Mouse (Mus musculus) layer of hippocampus, postnatal 10 days (tissue): ENCODE data around the gene Ccdc141. TPM values are rescaled to one million over a fixed set of nuclear protein-coding genes. Genes with fewer than 3 reads are reported as not detected.

Source experiments
- DNase-seq, 2 experiments: peaks; one replicate each; pipeline ENCODE4 v3.0.0; 2021; ENCODE audit warnings: low spot score in 2 of 2
- total RNA-seq, 2 experiments: library from RNA; stranded (reverse); gene quantifications; 2 replicates each; pipeline ENCODE4 v1.2.3; 2021

Ccdc141 gene
- total RNA-seq, 2 experiments from 2014 or later, result 29.8 to 30.3 TPM

GRCm38 (mm10) chr2:77175411-77175810 lies 5.0 kb upstream of the Ccdc141 start:
- DNase-seq, result no peak

DNA sequence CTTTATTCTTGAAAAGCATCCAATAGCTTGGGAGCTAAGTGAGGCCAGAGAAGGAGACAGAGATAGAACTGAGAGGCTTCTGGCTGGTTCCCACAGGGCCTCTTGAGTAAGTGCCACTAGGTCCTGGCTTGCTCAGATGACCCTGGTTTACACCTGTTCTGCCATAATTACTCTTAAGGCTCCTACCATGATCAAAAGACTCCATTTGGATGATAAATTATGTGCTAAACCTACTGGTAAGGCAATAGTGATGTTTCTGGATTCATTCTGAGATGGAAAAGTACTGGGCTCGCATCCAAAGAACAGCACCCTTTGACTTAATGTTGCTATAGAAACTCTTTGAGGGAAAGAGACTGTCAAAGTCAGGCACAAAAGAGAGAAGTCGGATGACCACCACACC lies 3.9 kb upstream of the Ccdc141 start:
- no peak for DNase-seq

DNA sequence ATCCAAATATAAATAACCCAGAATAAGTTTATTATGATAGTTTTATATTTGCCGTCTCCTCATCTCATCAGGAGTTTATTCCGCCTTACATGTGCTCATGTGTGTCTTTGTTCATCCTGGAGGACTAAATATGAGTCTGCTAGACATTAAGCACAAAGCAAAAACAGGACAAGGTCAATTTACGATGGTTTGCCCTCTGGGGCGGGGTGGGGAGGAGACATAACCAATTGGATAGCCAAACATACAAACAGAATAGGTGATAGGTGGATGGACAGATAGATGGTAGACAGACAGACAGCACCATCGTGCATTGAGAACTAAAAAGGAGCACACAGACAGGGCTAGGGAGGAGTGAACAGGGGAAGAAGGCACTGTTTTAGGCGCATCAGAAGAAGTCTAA lies 3.4 kb upstream of the Ccdc141 start:
- no peak for DNase-seq

DNA sequence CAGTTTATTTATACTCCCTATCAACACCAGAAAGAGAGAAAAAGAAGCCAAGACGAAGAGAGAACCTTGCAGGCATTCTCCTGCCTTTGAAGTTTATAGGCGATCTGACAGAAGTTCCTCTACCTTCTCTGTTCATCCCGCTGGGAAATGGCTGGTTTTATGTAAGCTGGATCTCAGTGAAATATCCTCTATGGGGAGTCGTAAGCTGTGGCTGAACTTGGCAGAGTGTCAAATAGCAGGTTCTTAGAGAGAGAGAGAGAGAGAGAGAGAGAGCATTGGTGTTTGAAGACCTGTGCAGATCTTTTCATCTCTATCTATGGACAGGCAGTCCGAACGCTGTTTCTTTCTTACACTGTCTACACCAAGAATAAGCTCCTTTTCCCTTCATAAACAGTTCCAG lies 2.9 kb upstream of the Ccdc141 start:
- DNase-seq, result no peak

- DNase-seq, result peak in 1 of 2 experiments; percentile 30
Measured at GRCm38 (mm10) chr2:77172241-77172671, 1.8 kb upstream of the Ccdc141 start.

GRCm38 (mm10) chr2:77171444-77172240 lies 1.2 kb upstream of the Ccdc141 start:
- peak; percentile 25 to 29 for DNase-seq

GRCm38 (mm10) chr2:77169916-77170632 lies 362 bp downstream of the Ccdc141 start:
- peak in 1 of 2 experiments; percentile 32 for DNase-seq

- no peak for DNase-seq
Measured at GRCm38 (mm10) chr2:77169218-77169617, 1.2 kb downstream of the Ccdc141 start.

- no peak for DNase-seq
Measured at GRCm38 (mm10) chr2:77168781-77169180, 1.7 kb downstream of the Ccdc141 start.

DNA sequence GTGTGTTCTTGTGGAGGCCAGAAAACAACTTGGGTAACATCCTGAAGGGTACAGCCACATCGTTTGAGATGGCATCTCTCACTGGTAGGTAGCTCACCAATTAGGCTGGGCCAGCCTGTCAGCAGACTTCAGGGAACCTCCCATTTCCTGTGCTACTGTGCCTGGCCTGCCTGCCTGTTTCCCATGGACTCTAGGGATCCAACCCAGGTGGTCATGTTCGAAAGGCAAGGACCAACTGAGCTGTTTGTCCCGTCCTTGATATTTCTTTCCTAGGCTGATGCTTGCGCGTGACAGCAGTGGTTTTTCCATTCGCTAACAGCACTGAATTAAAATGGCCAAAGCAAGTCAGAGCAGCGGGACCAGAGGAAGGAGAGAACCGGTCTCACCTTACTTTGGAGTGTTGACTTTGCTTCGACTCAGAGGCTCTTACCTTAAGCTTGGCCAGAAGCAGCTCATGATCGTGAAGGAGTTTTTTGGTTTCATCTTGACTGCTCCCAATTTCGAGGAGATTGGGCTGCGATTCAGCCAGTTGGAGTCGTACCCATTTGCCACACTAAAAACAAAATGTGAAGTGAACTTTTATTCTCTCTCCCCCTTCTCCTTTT lies 2.3 kb downstream of the Ccdc141 start:
- DNase-seq, result no peak

DNA sequence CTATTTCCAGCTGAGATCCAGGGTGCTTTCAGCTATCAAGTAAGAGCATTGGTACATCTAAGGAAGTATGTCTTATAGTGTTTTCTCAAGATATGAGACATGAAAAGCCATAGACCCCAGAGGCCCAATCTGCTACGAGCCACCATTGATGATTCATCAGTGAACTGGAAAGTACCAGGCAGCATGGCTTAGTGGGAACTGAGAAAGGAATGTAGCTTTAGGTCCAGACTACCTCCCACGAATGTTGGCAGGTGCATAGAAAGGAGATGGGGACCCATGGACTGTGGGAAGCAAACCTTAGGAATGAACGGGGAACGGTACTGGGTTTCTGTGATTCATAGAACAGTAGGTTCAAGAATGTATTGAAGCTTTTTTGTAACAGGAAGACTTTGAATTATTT lies 4.1 kb downstream of the Ccdc141 start:
- DNase-seq, result no peak

GRCm38 (mm10) chr2:77164662-77165061 lies 5.8 kb downstream of the Ccdc141 start:
- no peak for DNase-seq

GRCm38 (mm10) chr2:77163381-77163780 lies 7.1 kb downstream of the Ccdc141 start:
- DNase-seq, result no peak

- DNase-seq, result no peak
Measured at GRCm38 (mm10) chr2:77162135-77162534, 8.3 kb downstream of the Ccdc141 start.

- DNase-seq, result no peak
Measured at GRCm38 (mm10) chr2:77157546-77157945, 12.9 kb downstream of the Ccdc141 start.

- no peak for DNase-seq
Measured at GRCm38 (mm10) chr2:77154080-77154479, 16.4 kb downstream of the Ccdc141 start.

- DNase-seq, result no peak
Measured at GRCm38 (mm10) chr2:77151255-77151654, 19.2 kb downstream of the Ccdc141 start.

GRCm38 (mm10) chr2:77149576-77149975 lies 20.9 kb downstream of the Ccdc141 start:
- DNase-seq, result no peak

GRCm38 (mm10) chr2:77148215-77148614 lies 22.2 kb downstream of the Ccdc141 start:
- peak; percentile 17 to 30 for DNase-seq

DNA sequence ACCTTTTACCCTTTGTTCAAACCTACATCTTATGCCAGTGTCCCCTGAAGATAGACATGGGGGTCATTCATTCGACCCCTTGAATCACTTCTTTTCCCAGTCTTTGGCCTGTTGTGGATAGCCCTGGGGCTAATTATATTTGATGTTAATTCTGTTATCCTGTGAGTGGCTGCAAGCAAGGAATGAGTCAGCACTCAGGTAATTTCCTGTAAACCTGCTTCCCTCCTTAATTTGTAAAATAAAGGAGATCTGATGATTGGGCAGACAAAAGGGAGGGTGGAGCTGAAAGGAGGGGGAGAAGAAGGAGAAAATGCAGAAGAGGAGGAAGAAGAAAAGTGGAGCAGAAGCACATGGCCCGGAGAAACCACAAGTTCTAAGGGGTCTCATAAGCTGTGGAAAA lies 23.5 kb downstream of the Ccdc141 start:
- no peak for DNase-seq

DNA sequence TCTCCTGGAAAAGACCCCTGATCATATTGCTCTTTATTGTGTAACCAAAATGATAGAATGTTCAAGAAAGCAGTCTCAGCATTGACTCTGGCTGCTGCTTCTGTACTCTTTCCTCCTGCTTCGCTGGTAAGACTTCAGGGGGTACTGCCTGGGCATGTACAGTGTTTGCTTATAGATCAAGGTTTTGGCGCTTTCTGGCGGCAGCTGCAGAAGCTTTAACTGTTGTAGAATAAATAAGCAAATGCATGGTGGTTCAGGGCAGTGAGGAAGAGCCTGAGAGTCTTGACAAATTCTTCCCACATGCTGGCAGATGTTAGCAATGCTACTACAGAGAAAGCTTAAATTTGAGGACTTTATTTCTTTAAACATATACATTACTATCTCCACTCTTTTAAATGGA lies 24.1 kb downstream of the Ccdc141 start:
- DNase-seq, result no peak

DNA sequence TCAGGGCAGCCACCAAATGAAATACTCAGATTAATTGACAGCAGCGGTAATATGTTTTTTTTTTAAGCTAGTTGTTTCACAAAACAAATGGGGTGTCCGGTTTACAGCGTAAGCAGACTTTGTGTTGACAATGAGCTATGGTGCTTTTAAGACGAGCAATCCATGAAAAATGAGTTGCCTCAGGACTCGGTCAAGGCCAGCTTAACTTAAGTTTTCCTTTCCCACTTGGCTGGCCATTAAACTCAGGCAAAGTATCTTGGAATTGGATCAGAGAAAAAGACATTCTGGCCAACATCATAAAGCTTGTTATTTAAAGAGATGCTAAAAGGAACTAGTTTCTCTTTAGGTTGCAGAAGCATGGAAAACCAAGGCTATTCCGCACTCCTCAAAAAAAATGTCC lies 26.9 kb downstream of the Ccdc141 start:
- DNase-seq, result no peak
